Mouse (Mus musculus) heart, postnatal 4 days (tissue): Measurements from ENCODE around the gene Tnn. TPM values are rescaled to one million over a fixed set of nuclear protein-coding genes. Genes with fewer than 3 reads are reported as not detected.
A peak's percentile ranks its signal among the peaks of the same experiment; 100 is the strongest.

Experiments used
- DNase-seq: peaks from one replicate; pipeline ENCODE4 v3.0.0; 2021
- total RNA-seq, 2 experiments: library from RNA; stranded (reverse); gene quantifications; 2 replicates each; pipeline ENCODE4 v1.2.3; 2021

The Tnn gene
- total RNA-seq, 2 experiments from 2014 or later = 0.07 to 0.09 TPM

DNA sequence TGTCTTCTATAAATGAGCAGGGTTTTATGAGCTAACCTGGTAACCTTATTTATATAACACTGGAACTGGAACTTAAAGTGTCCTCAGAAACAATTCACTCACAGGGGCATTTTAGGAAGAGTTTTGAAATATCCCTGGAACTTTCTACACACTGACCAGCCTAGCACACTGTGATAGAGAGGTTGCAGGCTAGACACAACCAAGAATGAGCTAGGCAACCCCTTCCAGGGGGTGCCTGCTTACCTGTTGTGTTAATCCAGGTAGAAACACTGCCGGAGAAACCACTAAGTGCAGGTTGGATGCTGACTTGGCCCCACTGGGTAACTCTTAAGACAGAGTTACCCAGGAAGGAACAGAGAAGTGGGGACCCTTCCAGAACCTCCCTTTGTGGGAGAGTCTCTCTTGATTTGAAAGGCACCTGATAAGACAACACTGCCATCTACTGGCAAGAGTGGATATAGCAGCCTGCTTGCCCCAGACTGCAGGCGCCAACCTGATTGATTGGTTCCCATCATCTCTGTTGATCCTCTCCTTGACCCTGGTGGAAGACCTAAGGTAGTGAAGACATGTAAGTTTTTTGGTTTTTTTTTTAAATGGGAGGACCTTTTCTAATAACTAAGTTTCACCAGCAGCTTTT, 72.5 kb downstream of the Tnn start:
- peak; percentile 86 for DNase-seq

DNA sequence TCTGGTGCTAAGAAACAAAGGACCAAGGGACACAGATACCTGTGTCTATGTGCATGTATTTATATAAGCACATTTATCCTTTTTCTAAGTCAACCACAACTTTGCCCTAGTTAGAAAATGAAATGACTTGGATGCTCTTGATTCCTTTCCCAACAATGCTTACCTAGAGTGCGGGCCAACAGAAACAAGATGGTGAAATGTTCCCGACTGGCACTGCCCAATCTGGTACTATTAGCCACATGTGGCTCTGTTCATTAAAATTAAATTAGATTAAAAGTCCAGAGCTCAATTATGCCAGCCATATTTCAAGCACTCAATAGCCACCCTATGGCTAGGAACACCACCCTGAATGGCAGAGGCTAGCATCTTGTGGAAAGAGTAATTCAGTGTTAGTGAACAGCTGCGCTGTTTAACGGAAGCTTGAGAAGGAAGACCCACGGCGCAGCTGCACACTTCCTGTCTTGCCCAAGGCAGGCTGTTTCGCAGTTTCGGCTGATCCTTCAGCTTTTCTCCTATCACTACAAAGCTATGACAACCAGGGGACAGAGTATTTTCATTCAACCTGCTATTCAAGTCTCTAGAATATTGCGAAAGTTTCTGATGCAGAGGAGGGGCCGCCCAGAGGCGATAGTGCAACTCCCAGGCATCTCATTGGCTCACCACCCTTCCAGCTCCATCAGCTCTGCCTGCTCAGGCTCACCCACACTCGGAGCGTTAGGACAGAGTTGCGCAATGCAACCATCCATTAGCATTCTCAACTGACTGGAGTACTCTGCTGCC, 74.3 kb downstream of the Tnn start:
- DNase-seq = peak; percentile 6

DNA sequence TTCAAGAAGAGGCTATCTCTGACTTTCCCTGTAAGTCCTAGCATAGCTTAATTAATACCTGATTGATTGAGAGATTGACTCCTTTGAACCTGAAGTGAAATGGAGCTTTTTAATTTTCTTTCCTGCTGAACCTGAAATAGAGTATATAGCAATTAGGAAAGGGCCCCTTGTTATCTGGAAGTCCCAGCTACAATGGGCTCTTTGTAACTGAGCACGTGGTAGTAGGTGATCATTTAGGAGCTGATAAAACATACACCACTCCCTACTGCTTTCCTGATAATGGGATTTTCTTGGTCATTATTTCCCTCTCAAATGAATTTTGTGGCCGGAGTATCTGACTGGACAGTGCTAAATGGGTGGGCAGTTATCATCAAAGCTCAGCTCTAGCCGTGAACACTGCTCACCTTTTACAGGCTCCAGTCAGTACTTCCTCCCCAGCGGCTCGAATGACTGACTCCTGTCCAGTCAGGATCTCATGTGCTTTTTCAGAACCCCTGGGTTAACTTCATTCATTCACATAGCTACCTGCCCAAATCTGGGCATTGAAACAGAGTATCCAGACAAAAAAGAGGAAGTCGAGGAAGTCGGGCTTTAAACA, 88.7 kb downstream of the Tnn start:
- DNase-seq = no peak

GRCm38 (mm10) chr1:160061725-160062366, 91.5 kb downstream of the Tnn start:
- peak; percentile 50 for DNase-seq

DNA sequence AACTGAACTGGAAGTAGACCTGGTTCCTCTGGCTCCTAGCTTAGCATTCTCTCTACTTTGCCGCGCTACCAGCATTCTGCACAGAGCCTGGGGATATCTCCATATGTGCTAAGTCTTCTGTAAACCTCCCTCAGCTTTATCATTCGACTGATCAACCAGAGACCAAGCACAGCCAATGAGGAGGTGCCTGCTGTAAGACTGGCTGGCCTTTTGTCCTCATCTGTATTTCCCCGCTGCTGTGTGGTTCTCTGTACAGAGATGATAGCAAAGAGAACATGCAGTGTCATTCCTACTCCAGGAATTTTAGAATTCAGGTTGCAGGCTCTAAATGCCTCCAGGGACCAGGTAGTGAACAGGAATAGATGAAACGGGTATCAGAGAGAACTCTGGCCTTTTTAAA, 92.1 kb downstream of the Tnn start:
- no peak for DNase-seq

DNA sequence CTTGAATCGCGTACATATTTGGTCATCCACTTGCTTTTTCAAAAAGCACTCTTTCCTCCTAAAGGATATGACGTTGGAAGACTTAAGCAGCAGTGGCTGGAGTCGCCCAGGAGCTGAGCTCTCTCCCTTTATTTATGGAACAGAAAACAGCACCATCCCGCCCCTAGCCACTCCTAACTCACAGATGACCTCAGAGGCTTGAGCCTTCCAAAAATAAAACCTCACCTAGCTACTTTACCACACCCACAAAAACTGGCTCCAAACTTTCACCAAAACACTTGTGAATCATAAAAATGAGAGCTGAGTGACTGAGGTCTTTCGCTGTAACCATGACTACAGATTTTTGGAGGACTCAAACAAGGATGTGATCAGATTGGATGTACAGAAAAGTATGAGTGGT, 92.8 kb downstream of the Tnn start:
- DNase-seq = no peak

- DNase-seq = no peak
Observed at GRCm38 (mm10) chr1:160059908-160060307, 93.5 kb downstream of the Tnn start.

DNA sequence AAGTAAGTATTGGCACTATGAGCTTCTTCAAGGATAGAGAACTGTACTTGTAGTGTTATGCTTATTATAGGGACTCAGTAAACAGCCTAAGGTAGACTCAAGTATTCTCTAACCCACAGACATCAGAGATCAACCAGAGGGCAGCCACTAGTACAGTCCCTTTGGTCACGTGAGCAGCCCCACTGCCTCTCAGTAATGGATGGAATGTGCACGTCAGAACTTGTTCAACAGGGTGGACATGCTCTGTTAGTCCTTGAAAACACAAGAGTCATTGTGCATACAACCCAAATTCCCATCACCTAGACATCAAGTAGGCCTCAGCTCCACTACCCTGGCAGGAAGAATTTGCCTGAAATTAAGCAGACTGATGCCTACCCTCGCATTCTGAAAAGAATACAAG, 95.7 kb downstream of the Tnn start:
- DNase-seq = no peak

- no peak for DNase-seq
Observed at GRCm38 (mm10) chr1:160054366-160055078, 98.9 kb downstream of the Tnn start.

DNA sequence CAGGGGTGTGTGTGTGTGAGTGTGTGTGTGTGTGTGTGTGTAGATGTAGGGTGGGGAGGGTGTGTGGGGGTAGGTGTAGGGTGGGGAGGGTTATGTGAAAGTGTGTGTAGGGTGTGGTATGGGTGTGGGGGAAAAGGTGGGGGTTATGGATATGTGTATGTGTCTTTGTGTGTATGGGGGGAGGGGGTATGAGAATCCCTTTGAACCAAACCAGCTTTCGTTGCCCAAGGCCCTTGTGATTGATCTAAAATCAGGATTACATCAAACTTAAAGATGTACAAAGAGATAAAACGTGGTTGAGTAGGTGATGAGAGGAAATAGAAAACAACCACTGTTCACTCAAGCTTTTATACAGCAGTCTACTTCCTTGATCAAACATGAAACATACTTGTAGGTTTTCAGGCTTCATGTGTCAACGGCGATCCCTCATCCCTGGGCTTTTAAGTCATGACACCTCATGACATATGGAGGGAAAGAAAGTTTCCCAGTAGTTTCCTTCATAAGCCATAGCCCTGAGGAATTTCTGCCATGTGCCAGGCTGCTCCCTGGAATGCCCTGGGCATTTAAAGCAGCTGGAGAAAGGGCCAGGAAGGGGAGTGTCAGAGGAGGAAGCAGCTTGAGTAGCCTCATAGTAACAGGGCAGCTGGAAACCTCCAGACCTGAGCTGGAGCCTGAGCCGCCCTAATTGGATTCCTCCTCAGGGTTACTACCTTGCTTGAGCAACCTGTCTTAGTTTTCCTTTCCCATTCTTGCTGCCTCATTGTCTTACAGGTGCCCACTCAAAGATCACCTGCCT, 99.7 kb downstream of the Tnn start:
- DNase-seq = no peak

GRCm38 (mm10) chr1:160052556-160053315, 100.6 kb downstream of the Tnn start:
- no peak for DNase-seq

DNA sequence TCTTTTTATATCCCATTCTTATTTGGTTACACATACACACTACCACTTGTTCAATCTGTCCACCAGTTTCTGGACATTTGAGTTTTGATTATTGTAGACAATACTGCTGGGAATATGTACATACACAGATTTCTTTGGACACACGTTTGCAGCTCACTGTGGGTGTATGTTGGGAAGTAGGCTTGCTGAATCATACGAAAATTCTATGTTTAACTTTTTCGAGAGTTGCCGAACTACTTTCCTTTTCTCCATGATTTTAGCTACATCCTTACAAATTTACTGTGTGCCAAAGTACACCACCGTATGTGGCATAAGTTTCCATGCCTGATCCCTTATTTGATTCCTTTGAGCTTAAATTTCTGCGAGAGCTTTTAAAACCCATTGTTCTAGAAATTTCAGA, 102.5 kb downstream of the Tnn start:
- no peak for DNase-seq

- DNase-seq = no peak
Observed at GRCm38 (mm10) chr1:160049131-160049880, 104.1 kb downstream of the Tnn start.

- no peak for DNase-seq
Observed at GRCm38 (mm10) chr1:160047481-160047931, 105.9 kb downstream of the Tnn start.

- no peak for DNase-seq
Observed at GRCm38 (mm10) chr1:160046786-160047185, 106.6 kb downstream of the Tnn start.

DNA sequence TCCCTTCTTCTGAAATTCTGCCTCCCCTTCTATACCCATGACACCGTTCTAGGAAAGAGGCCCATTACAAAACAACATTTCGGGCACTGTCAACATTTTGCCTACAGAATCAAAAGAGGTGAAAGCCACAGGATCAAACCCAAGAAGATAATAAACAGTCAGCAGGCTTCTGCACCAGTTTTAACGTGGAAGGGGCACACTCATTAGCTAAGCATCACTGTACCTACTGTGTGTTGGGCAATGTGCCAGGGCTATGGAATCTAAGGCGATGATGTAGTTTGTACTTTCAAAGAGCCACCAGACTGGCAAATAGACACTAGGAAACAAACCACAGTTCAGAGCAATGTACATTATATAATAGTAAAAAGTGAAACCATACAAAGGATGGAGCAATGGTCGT, 107.4 kb downstream of the Tnn start:
- no peak for DNase-seq

DNA sequence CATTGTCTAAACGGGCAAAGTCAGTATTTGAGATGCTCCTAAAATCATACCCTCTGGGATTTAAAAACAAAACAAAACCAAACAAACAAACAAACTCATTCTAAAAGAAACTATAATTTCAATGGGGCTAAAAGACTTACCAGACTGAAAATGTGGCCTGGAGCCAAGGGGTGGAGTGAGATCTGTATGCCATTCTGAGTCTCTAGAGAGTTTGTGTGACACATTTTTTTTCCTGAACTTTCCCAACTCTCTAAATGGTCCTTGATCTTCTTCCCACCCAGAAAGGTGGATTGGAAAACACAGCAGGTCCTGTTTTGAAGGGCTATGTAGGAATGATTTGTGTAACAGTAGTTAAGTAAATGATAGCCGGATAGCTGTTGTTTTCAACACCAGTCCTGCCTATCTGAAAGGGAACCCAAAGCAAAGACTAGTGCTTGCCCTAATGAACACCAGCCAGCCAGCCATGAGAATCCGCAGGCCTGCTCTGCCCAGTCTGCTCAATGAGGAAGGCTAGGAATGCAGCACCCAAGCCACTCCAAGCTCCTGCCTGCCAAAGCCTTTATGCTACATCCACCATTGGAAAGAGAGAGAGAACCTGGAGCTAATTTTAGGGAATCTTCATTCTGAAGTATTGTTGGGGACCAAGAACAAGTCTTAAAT, 108.2 kb downstream of the Tnn start:
- peak; percentile 31 for DNase-seq

GRCm38 (mm10) chr1:160044237-160045021, 109.0 kb downstream of the Tnn start, which contains the start of gene 4930523C07Rik:
Gene 4930523C07Rik, plus strand, starts transcription at chr1:160044382.
- peak; percentile 80 for DNase-seq
